Mouse (Mus musculus) cerebral cortex, adult 2 months (tissue): ENCODE measurements around the gene Atg9b.

Source experiments
- WGBS: fragments of 180-500 bp; shearing (Covaris S2); methylation state at CpG from one replicate; pipeline ENCODE4 v1.1.7; 2018; 5-methylcytosine and 5-hydroxymethylcytosine counted together

The Atg9b gene

DNA sequence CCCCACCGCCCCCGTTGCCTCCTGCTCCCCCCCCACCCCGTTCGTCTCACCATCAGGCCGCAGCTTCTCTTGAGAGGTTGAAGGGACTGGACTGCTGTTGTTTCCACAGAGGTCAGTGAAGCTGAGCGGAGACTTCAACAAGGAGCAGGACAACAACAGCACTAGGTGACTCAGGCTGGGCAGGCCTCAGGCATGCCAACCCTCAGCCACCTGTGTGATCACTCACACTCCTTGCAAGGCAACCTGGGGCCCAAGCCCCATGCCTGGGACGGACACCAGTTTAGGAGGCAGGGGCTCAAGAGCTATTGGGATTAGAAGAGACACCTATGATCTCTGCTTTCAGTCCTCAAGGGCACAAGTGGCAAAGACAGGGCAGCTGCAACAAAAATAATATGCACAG lies at the start of gene Atg9b:
Gene Atg9b, minus strand, starts transcription at position 280 of the 400 bp plus-strand sequence.
- 90% methylated on average over 7 of the region's 7 CpGs for WGBS

DNA sequence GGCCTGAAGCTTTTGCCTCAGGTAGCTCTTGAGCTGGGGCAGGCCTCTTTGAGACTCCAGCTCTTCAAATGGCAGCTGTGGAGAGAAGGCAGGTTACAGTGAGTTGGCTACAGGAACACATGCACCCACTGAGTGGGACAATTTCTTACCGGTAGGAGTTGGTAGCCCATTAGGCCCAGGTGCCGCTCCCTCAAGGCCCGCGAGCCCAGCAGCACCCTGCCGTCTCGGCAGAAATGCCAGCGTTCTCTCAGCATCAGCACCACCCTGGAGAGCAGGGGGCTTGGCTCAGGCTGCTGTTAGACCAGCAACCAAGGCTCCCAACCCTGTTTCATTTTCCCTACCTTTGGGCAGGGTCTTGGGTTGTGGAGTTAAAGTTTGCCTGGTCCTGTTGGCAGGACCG lies 49.2 kb upstream of the Atg9b start:
- 93% methylated on average over 8 of the region's 8 CpGs for WGBS

DNA sequence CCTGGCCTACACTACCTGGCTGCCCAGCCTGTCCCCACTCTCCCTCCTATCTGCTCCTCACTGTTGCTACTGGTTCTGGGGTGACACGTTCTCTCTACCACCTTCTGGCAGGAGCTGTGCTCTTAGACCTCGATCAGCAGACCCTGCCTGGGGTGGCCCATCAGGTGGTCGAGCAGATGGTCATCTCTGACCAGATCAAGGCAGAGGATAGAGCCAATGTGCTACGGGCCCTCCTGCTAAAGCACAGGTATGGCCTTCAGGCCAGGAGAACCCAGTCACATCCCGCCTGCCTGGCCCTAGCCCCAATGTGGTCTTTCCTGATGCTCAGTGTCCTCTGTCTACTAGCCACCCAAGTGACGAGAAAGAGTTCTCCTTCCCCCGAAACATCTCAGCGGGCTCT lies 42.0 kb upstream of the Atg9b start:
- WGBS: 92% methylated on average over 8 of the region's 8 CpGs

DNA sequence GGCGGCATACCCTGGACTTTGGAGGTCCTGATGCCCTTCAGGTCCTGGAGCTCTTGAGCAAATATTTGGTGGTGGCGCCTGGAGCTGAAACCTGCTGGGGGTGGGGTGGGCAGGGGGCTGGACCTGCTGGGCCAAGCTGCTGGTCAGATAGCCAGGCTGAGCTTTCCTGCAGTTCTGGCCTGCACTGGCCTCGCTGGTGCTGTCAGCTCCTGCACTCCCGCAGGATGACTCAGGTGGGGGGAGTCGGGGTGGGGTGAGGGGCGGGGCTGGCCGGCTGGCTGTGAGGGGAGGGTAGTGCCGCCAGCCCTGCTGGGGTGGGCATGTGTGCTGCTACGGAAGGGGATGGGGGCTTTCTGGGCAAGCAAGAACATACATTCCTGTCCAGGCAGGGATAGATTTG lies 36.7 kb upstream of the Atg9b start:
- 50% methylated on average over 9 of the region's 9 CpGs for WGBS

DNA sequence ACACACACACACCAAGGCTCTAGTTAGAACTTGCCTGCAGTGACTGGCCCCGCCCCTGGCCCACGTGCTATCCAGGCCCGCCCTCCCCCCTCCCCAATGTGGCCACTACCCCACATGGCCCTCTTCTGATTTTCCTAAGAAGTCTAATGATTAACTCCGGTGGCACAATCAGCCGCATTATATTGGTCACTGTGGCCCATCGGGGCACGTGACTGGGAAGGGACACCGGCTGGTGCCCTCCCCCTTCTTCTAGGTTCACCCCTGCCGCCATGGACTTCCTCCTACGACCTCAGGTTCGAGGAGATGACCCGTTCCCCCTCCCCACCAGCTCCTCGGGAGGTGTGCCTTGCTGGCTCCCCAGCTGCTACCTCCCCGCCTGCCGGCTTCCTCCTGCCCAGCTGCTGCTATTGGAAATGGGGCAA lies 36.0 kb upstream of the Atg9b start:
- 31% methylated on average over 15 of the region's 15 CpGs for WGBS

DNA sequence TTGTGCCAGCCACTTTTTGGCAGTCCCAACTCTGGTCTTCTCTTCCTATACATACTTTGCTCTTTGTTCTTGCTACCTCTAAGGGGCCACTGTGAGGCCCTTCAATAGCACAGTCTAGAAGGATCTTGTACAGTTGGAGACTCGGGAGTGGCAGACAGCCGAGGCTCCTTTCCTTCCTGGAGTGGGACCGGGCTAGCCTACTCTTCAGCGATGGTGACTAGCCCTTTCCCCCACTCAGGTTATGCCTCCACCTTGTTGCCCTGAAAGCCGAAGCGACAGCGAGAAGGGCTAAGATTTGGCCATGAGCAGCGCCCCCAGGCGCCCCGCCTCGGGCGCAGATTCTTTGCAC lies 35.3 kb upstream of the Atg9b start:
- 58% methylated on average over 12 of the region's 12 CpGs for WGBS

DNA sequence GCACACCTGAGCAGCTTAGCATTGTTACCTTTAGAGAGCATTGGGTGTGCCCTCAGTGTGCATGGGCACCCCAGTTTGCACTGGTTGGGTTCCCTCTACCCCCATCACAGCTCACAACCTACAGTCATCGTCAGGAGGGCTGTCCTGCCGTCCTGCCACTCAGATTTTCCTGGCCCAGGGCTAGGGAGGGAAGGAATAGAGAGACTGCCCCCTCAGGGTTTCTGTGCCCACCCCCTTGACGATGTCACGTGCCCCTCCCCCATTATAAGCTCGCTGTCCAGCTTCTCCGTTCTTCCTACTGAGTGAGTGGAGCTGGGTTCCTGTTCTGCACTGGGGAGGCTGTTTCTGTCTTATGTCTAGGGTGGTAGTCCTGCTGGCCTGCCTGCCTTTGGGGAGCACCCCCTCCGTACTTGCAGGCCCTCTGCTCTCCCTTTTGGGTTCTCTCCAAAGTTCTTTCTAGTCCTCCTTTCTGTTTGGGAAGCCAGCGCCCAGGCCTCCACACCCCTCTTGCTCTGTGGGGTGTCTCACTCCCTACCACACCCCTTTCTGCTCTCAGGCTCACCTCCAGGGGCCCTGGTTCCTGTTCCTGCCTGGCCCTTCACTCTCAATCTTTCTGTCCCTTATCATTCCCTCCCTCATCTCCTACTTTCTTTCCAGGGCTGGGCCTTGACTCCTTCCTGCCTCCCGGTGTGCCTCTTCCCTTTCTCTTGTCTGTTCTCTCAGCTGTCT lies 34.8 kb upstream of the Atg9b start:
- WGBS: 36% methylated on average over 9 of the region's 9 CpGs

DNA sequence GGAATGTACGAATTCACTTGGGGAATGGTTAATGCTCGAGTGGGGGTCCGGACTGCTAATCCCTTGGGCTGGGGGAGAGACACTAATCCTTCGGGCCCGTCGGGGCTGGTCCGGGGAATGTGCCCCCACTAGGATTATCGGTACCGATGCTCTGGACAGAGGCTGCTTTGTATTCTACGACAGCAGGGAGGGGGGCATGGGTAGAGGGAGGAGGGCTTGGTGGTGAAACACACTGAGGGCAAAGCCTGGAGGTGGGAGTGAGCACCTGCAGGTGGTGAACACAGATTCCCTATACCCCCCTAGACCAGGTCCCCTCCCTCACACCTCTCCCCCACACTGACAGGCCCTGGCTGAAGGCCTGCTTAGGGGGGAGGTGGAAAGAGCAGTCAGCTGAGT lies 34.1 kb upstream of the Atg9b start:
- WGBS: 9% methylated on average over 10 of the region's 10 CpGs

DNA sequence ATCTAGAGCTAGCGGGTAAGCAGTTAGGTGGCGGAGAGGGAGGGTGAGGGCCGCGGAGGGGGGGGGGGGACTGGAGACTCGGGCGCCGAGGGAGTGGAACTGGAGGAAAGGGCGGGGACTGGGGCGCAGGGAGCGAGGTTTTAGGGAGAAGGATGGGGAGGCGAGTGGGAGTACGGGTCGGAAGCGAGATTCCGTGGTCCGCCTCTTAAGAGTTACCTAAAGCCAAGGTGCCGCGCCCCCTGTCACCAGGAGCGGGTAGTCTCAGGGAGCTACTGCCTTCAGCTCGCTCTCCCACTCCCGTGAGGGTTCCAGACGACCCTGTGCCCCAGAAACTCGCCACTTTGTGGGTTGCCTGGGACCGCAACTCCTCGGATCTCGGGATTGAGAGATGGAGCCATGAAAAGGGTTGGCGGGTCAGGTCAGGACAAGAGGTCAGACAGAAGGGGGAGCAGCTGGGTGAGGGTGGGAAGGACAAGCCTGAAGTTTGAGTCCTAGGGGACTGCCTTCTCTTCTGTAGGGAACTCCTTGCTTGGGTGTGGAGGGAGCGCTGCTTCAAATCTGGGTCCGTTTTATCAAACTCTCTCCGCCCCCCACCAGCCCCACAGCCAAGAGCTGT lies 33.6 kb upstream of the Atg9b start:
- WGBS: 2% methylated on average over 30 of the region's 30 CpGs

DNA sequence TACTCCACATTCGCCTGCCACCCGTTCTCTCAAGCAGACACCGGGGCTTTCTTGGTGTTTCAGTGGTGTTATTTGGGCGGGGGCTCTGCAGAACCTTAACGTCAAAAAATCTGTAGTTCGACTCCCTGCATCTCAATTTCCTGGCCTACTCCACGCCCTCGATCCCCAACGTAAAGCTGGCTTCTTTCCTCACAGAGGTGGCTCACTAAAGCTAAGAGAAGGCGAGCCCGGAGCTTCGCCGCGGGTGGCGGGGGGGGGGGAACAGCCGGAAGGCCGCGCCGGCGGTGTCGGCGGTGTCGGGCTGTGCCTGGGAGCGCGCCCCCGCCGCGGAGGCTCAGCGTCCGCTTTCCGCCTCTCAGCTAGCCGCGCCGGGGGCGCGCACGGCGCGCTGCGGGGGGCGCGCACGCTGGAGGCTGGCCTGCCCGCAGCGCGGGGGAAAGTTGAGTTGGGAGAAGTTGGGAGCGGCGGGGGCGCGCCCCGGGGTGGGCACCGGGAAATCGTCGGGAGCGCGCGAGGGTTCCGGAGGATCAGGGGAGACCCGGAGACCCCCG lies 33.0 kb upstream of the Atg9b start:
- WGBS: 2% methylated on average over 57 of the region's 60 CpGs

DNA sequence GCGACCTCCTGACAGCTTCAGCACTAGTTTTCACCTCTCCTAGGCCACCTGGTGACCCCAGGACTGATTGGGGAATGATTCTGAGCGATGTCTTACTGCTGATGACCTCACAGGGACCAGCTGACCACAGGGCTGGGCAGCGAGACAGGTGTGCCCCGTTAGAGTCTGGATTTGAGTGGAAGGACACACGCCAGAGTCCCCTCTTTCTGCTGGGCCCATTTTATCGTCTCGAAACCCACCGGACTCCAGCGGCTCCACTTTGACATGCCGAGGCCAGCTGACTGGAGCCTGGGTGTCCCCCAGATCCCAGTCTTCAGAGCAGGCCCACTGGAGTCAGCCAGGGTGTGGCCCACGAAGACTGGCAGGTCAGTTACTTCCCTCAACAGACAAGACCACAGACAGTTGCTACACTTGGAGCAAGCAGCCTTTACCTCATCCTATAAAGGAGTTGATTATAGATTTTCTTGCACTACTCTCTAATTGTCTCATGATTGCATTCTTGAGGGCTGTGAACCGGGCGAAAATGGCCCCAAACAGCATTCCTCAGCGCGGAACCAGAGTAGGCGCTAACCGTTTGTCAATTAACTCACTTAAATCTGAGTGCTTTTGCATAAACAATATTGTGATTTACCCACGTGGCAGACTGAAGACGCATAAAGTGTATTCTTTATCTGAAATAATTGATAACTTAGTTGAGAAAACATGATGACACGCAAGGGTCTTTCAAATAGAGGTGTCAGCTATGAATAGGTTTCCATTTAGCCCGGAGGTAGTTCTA lies 32.2 kb upstream of the Atg9b start:
- 5% methylated on average over 21 of the region's 21 CpGs for WGBS

DNA sequence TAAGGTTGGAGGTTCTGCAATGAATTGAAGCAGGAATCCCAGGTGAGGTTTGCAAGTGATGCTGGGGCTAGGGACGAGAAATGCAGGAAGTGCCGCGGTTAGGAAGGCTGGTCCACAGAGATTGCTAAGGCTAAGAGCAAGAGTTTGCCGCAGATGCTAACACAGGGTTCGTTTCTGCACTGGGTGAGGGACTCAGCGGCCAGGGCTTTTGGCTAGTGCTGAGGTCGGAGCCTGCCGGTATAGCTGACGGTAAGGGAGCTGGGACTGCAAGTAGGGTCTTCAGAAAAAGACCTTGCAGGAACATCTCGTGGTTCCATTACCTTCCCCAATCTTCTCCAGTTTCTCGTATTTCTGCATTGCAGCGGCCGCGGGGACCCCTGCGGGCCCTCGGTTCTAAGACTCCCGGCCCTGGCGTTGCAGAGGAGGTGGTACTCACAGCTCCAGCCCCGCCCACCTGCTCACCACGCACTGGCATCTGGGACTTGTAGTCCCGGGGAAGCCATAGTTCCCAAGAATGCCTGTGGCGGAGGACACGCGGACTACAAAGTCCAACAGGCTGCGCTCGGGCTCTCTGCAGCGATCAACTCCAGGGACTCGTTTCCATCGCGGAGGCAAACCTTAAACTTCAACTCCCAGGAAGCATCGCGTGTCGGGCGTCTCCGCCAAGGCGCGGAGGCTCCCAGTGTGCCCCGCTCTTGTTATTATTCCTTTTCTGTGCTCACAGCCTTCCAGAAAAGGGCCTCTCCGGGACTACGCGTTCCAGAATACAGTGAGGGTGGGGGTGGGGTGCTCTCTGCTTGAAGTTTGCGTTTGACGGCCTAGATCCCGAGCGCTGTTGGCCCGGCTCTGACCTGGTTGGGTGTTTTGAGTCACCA lies 31.4 kb upstream of the Atg9b start, which contains the start of the genes Cdk5 and Slc4a2:
Gene Cdk5, minus strand, starts transcription at position 402 of the 875 bp plus-strand sequence.
Gene Slc4a2, plus strand, starts transcription at position 709 of the 875 bp plus-strand sequence.
- WGBS: under 1% methylated on average over 46 of the region's 46 CpGs

DNA sequence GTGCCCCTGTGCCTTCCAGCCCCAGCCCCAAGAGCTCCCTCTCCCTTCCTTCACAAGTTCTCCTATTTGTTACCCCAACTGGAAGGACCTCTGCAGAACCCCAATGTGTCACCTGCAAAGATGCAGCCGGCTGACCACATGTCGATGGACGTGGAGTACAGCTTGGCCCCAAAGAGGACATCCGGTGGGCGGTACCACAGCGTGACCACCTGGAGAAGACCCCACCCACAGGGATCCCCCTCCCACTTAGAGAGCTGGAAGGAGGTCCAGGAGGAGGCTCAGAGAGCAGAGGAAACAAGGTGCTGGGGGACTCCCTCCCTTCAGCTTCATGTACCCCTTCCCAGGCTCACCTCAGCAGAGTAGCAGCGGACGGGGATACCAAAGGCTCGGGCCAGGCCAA lies 28.4 kb upstream of the Atg9b start:
- 88% methylated on average over 9 of the region's 9 CpGs for WGBS

DNA sequence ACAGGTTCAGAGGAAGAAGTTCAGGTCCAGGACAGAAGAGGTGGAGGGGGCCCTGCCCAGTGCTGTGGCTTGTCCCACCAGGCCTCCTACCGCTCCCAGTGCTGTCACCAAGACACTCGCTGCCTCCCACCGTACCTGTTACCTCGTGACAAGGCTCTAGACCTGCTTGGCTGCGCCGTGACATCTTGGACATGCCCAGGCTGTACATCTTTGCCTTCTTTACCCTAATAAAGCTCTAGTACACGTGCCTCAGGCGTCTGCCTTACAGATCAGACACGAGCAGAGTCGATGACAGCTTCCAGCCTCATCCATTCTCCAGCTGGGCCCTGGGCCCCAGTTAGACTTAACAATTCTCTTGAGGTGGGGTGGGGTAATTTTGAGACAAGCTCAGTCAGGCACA lies 25.6 kb upstream of the Atg9b start:
- 91% methylated on average over 10 of the region's 10 CpGs for WGBS

DNA sequence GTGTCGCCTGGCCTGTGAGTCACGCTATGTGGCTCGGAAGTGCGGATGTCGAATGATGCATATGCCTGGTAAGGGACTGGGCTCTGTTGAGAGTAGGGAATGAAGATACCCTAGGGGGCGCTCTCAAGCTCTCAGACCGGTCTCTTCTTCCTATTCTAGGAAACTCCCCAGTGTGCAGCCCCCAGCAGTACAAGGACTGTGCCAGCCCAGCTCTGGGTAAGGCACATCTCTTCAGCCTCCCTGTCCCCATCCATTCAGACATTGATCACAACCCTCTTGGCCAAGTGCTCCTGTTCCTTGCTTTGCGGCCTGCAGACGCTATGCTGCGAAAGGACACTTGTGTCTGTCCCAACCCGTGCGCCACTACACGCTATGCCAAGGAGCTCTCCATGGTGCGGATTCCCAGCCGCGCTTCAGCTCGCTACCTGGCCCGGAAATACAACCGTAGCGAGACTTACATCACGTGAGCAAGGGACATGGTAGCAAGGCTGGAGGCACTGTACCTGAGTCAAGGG lies 24.3 kb upstream of the Atg9b start:
- 2% methylated on average over 21 of the region's 21 CpGs for WGBS

DNA sequence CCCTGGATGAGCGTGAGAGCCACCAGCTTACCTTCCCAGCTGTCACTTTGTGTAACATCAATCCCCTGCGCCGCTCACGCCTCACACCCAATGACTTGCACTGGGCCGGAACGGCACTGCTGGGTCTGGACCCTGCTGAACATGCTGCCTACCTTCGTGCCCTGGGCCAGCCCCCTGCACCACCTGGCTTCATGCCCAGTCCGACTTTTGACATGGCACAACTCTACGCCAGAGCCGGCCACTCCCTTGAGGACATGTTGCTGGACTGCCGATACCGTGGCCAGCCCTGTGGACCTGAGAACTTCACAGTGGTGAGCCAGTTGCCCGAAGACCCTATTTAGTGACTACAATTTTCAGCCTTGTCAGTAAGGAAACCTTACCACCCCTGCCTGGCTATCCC lies 22.0 kb upstream of the Atg9b start:
- 85% methylated on average over 13 of the region's 13 CpGs for WGBS

DNA sequence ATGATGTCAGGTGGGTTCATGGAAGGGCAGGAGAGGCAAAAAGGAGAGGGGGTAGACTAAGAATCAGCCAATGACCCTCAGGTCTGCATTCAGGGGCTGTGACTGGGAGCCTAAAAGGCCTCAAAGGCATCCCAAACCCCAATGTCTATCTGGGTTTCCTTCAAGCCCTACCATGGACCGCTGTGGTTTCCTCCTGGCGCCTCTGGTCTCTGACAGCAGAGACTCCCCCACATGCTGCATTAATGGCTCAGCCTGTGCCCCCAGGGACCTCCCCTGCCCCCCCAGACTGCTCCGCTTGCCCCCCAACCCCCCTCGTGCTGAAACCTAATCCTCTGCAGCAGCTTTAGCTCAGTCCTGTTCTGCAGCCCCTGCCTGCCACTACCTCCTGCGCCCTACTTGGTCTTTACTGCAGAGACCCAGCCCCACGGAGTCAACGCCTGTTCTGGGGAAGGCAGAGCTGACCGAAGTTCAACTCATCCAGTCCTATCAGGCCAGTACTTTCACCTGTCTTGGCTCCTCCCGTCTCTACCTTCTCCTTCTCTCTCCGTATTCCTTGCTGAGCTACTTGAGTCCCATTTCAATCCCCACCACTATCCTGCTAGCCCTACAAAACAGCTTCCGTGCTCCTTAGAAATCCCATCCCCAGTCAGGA lies 21.2 kb upstream of the Atg9b start, which contains the start of gene Asic3:
Gene Asic3, plus strand, starts transcription at position 351 of the 652 bp plus-strand sequence.
- 58% methylated on average over 11 of the region's 11 CpGs for WGBS

DNA sequence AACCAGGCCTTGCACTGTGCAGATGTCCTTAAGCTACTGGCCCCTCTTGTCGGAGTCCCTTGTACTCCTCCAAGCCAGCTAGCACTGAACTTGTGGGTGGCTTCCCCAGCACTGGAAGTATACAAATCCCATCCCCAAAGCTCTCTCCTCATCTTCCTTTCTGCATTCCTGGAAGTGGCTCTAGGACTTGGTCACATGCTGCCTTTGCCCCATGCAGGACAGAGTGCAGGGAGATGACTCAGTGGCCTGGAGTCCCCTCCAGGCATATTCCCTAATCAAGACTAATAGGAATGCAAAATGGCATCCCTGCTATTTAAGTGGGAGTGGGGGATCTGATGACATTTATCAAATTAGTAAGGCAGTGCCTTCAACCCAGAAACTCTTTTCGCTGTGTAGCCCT lies 20.1 kb upstream of the Atg9b start:
- 91% methylated on average over 2 of the region's 2 CpGs for WGBS

DNA sequence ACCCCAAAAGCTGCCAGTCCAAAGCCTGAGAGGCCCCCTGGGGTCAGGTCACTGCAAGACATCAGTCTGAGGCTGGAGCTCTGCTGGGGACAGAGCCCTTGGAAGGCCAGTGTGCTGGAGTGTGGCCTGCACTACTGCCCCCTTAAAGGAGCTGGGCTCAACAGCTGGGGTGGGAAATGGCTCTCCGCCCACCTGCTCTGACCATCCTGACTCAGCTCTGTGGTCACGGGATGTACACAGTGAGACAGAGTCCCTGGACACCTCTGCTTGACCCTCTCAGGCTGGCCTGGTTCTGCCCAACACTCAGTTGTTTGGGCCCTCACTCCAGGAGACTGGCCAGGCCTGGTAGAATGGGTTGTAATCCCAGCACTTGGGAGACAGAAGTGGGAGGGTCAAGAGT lies 17.5 kb upstream of the Atg9b start:
- 89% methylated on average over 2 of the region's 2 CpGs for WGBS

DNA sequence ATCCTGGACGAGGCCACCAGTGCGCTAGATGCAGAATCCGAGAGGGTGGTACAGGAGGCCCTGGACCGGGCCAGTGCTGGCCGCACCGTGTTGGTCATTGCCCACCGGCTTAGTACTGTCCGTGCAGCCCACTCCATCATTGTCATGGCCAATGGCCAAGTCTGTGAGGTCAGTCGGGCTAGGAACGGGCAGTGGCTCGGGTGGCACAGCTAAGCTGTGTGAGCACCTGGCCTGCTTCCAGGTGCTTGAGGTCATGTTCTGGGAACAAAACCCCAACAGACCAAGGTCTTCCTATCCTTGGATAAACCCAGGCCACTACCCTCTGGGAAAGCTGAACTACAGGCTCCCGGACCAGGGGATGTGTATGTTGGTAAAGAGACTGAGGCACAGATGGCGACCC lies 16.7 kb upstream of the Atg9b start:
- 79% methylated on average over 13 of the region's 13 CpGs for WGBS
